Mouse (Mus musculus): ENCODE data around the gene Gsta4. TPM values are rescaled to one million over a fixed set of nuclear protein-coding genes. Genes with fewer than 3 reads are reported as not detected.
A peak's percentile ranks its signal among the peaks of the same experiment; 100 is the strongest.
"Not testable (repeated sequence)": the region's sequence is repeated elsewhere in the genome, so short reads cannot be mapped to it uniquely, and the experiment has no call there.

Gsta4 gene
- polyA plus RNA-seq (2015; fragmentation: Nextera tagmentation; extraction: Ambion mirVana) = 433 and 454 TPM in 2 replicates

- not testable (repeated sequence) for H3K9me3 ChIP-seq; H3K4me3 ChIP-seq (replicated peaks); H3K27me3 ChIP-seq (replicated peaks); H3K36me3 ChIP-seq; ATAC-seq (ENCODE audit: insufficient read depth, low FRiP score, low read depth); H3K27ac ChIP-seq; H3K4me1 ChIP-seq; H3K9ac ChIP-seq; H3K4me2 ChIP-seq
- WGBS = 94% methylated on average over 4 of the region's 7 CpGs
Measured at GRCm38 (mm10) chr9:78182474-78182873, at the start of gene Gsta4. Gene Gsta4 (plus strand): TSS chr9:78182774.

- WGBS = 81% methylated on average over 7 of the region's 7 CpGs
- ATAC-seq (ENCODE audit: insufficient read depth, low FRiP score, low read depth) = no peak
- Histone ChIP-seq H3K4me1 (no peaks in the 10 kb centered on the region), H3K9ac (no peak overlapping the region), H3K9me3 (no peaks in the 10 kb centered on the region), H3K27me3 (replicated peaks) (no peaks in the 10 kb centered on the region), H3K4me3 (replicated peaks) (no peak overlapping the region), H3K36me3 (peaks cover 5% of the 10 kb centered on the region; the same call in 1 of the 2 replicates), H3K4me2 (no peak overlapping the region), H3K27ac (no peak overlapping the region)
Measured at GRCm38 (mm10) chr9:78135658-78136057, 46.9 kb upstream of the Gsta4 start.

GRCm38 (mm10) chr9:78138044-78138676 lies 44.4 kb upstream of the Gsta4 start:
- no peak overlapping the region for H3K9ac ChIP-seq
- 89% methylated on average over 9 of the region's 9 CpGs for WGBS
- H3K27ac ChIP-seq = no peak overlapping the region
- no peak for ATAC-seq (ENCODE audit: insufficient read depth, low FRiP score, low read depth)
- no peaks in the 10 kb centered on the region for H3K9me3 ChIP-seq
- H3K36me3 ChIP-seq = peaks cover 23% of the 10 kb centered on the region
- H3K27me3 ChIP-seq (replicated peaks) = no peaks in the 10 kb centered on the region
- no peak overlapping the region for H3K4me3 ChIP-seq (replicated peaks)
- H3K4me1 ChIP-seq = no peaks in the 10 kb centered on the region
- no peak overlapping the region for H3K4me2 ChIP-seq

GRCm38 (mm10) chr9:78139463-78139862 lies 43.1 kb upstream of the Gsta4 start:
- no peak overlapping the region for H3K4me3 ChIP-seq (replicated peaks)
- H3K9ac ChIP-seq = no peak overlapping the region
- 86% methylated on average over 4 of the region's 4 CpGs for WGBS
- H3K9me3 ChIP-seq = no peaks in the 10 kb centered on the region
- no peaks in the 10 kb centered on the region for H3K4me1 ChIP-seq
- no peak overlapping the region for H3K27ac ChIP-seq
- H3K4me2 ChIP-seq = no peak overlapping the region
- no peak for ATAC-seq (ENCODE audit: insufficient read depth, low FRiP score, low read depth)
- peaks cover 24% of the 10 kb centered on the region for H3K36me3 ChIP-seq
- no peaks in the 10 kb centered on the region for H3K27me3 ChIP-seq (replicated peaks)

- H3K27me3 ChIP-seq (replicated peaks) = no peaks in the 10 kb centered on the region
- no peak overlapping the region for H3K4me3 ChIP-seq (replicated peaks)
- H3K27ac ChIP-seq = no peak overlapping the region
- no peak overlapping the region for H3K9ac ChIP-seq
- 0 out of 2 replicates have a peak, but pooled peaks have one; percentile 20 for ATAC-seq (ENCODE audit: insufficient read depth, low FRiP score, low read depth)
- 69% methylated on average over 4 of the region's 4 CpGs for WGBS
- H3K4me1 ChIP-seq = no peaks in the 10 kb centered on the region
- H3K9me3 ChIP-seq = no peaks in the 10 kb centered on the region
- no peak overlapping the region for H3K4me2 ChIP-seq
- peaks cover 17% of the 10 kb centered on the region for H3K36me3 ChIP-seq
Measured at GRCm38 (mm10) chr9:78146099-78146498, 36.5 kb upstream of the Gsta4 start.

- WGBS = 79% methylated on average over 6 of the region's 6 CpGs
- Histone ChIP-seq H3K9ac (no peak overlapping the region), H3K4me3 (replicated peaks) (no peak overlapping the region), H3K27me3 (replicated peaks) (no peaks in the 10 kb centered on the region), H3K36me3 (peaks cover 15% of the 10 kb centered on the region), H3K4me2 (no peak overlapping the region), H3K4me1 (no peaks in the 10 kb centered on the region), H3K9me3 (no peaks in the 10 kb centered on the region), H3K27ac (no peak overlapping the region)
- ATAC-seq (ENCODE audit: insufficient read depth, low FRiP score, low read depth) = no peak
Measured at GRCm38 (mm10) chr9:78146627-78147026, 35.9 kb upstream of the Gsta4 start.

GRCm38 (mm10) chr9:78148149-78148548 lies 34.4 kb upstream of the Gsta4 start:
- Histone ChIP-seq H3K9me3 (no peaks in the 10 kb centered on the region), H3K4me3 (replicated peaks) (no peak overlapping the region), H3K27me3 (replicated peaks) (no peaks in the 10 kb centered on the region), H3K4me2 (no peak overlapping the region), H3K9ac (no peak overlapping the region), H3K36me3 (peaks cover 4% of the 10 kb centered on the region; the same call in 1 of the 2 replicates), H3K4me1 (no peaks in the 10 kb centered on the region), H3K27ac (no peak overlapping the region)
- ATAC-seq (ENCODE audit: insufficient read depth, low FRiP score, low read depth) = no peak
- 86% methylated on average over 6 of the region's 6 CpGs for WGBS

- H3K9ac ChIP-seq = not testable (repeated sequence)
Measured at GRCm38 (mm10) chr9:78149770-78150169, 32.8 kb upstream of the Gsta4 start.

GRCm38 (mm10) chr9:78154211-78154977 lies 28.2 kb upstream of the Gsta4 start:
- Histone ChIP-seq H3K36me3 (peaks cover 12% of the 10 kb centered on the region; the same call in 1 of the 2 replicates), H3K27ac (no peak overlapping the region), H3K4me2 (no peak overlapping the region), H3K4me3 (replicated peaks) (no peak overlapping the region), H3K9ac (no peak overlapping the region), H3K4me1 (no peaks in the 10 kb centered on the region), H3K27me3 (replicated peaks) (no peaks in the 10 kb centered on the region), H3K9me3 (no peaks in the 10 kb centered on the region)
- WGBS = 70% methylated on average over 11 of the region's 11 CpGs
- ATAC-seq (ENCODE audit: insufficient read depth, low FRiP score, low read depth) = no peak

More at GRCm38 (mm10) chr9:78149770-78150169, 32.8 kb upstream of the Gsta4 start:
- not testable (repeated sequence) for H3K4me3 ChIP-seq (replicated peaks); H3K27ac ChIP-seq; ATAC-seq (ENCODE audit: insufficient read depth, low FRiP score, low read depth); H3K4me1 ChIP-seq; H3K27me3 ChIP-seq (replicated peaks); H3K9me3 ChIP-seq; H3K36me3 ChIP-seq; H3K4me2 ChIP-seq
- WGBS = 97% methylated on average over 2 of the region's 2 CpGs

GRCm38 (mm10) chr9:78157221-78157620 lies 25.4 kb upstream of the Gsta4 start:
- no peak overlapping the region for H3K4me3 ChIP-seq (replicated peaks)
- H3K9me3 ChIP-seq = no peaks in the 10 kb centered on the region
- H3K27me3 ChIP-seq (replicated peaks) = no peaks in the 10 kb centered on the region
- WGBS = 83% methylated on average over 1 of the region's 1 CpGs
- no peak overlapping the region for H3K4me2 ChIP-seq
- no peak overlapping the region for H3K27ac ChIP-seq
- H3K4me1 ChIP-seq = no peaks in the 10 kb centered on the region
- no peak overlapping the region for H3K9ac ChIP-seq
- ATAC-seq (ENCODE audit: insufficient read depth, low FRiP score, low read depth) = no peak
- H3K36me3 ChIP-seq = peaks cover 27% of the 10 kb centered on the region; the same call in 1 of the 2 replicates

GRCm38 (mm10) chr9:78163291-78163690 lies 19.3 kb upstream of the Gsta4 start:
- H3K36me3 ChIP-seq = peaks cover 31% of the 10 kb centered on the region
- no peak for ATAC-seq (ENCODE audit: insufficient read depth, low FRiP score, low read depth)

GRCm38 (mm10) chr9:78164741-78165140 lies 17.8 kb upstream of the Gsta4 start:
- ATAC-seq (ENCODE audit: insufficient read depth, low FRiP score, low read depth) = no peak
- Histone ChIP-seq H3K9ac (no peak overlapping the region), H3K4me3 (replicated peaks) (no peak overlapping the region), H3K4me2 (no peak overlapping the region), H3K9me3 (no peaks in the 10 kb centered on the region), H3K4me1 (no peaks in the 10 kb centered on the region), H3K27me3 (replicated peaks) (no peaks in the 10 kb centered on the region), H3K27ac (no peak overlapping the region), H3K36me3 (peaks cover 43% of the 10 kb centered on the region)
- whole genome bisulfite sequencing = 88% methylated on average over 3 of the region's 3 CpGs

More at GRCm38 (mm10) chr9:78163291-78163690, 19.3 kb upstream of the Gsta4 start:
- no peak overlapping the region for H3K4me3 ChIP-seq (replicated peaks)
- no peak overlapping the region for H3K9ac ChIP-seq
- 71% methylated on average over 10 of the region's 10 CpGs for WGBS
- no peak overlapping the region for H3K27ac ChIP-seq
- no peaks in the 10 kb centered on the region for H3K27me3 ChIP-seq (replicated peaks)
- H3K4me1 ChIP-seq = no peaks in the 10 kb centered on the region
- H3K4me2 ChIP-seq = no peak overlapping the region
- H3K9me3 ChIP-seq = no peaks in the 10 kb centered on the region

Measured in stomach, embryonic 15.5 days (tissue).